Mouse (Mus musculus) frontal cortex, postnatal 36 days (tissue): Measurements from ENCODE around the gene Zbtb38.
"Not testable (repeated sequence)": the region's sequence is repeated elsewhere in the genome, so short reads cannot be mapped to it uniquely, and the experiment has no call there.

Source experiments
- DNase-seq, 2 experiments: peaks; one replicate each; pipeline ENCODE4 v3.0.0; 2022; ENCODE audit warnings: low spot score in 2 of 2

Gene Zbtb38

DNA sequence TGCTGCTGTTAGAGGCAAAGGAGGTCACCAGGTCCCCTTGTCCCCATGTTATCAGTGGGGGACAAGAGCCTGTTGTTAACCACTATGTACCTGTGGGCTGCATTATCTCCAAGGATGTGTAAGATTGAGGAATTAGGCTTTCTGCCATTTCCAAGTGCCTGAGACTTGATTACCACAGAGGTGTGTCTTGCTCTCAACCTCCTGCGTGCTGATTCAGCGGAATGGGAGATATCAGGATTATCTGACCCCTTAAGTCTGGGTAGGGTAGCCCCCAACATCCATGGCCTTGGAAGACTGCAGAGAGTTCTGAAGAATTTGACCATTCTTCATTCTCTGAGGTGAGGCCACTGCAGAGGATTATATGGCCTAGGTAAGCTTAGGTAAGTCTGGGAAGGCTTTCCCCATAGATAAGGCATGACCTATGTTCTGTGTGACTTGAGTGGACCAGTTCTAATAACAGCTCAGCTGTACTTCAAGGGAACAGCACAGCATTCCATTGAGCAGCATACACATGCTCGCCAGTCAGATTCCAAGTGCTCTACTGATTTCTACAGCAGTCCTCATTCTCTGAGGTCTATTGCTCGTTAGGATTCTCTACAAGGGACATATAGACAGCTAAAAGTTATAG is 68.4 kb downstream of the Zbtb38 start:
- no peak for DNase-seq

GRCm38 (mm10) chr9:96678611-96679010 is 74.0 kb downstream of the Zbtb38 start:
- no peak for DNase-seq

DNA sequence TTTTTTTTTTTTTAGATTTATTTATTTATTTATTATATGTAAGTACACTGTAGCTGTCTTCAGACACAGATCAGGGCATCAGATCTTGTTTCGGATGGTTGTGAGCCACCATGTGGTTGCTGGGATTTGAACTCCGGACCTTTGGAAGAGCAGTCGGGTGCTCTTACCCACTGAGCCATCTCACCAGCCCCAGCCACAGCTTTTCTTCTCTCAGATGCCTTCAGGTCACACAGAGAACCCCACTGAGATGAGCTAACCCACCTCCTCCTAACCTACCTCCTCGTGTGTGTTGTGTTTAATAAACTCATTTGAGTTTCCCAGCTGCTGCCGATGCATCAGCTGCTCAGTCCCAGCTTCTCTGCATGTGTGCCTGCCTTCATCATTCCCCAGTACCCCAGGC is 74.9 kb downstream of the Zbtb38 start:
- not testable (repeated sequence) for DNase-seq

DNA sequence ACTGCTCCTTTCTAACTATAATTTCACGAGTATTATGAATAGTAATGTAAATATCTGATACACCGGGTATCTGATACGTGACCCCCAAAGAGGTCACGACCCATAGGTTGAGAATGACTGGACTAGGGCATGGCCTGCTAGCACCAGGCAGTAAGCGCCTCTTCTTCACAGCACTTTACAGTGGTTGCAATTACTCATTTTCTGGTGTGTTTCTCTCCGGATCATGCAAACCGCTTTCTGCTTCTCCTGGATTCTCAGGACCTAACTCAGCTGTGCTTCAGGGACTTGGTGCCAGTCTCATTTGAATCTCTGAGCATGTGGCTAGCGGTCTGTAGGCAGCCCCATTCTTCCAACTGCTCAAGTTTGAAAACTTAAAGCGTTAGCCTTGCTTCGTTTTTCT is 76.0 kb downstream of the Zbtb38 start:
- no peak for DNase-seq

- no peak for DNase-seq
Observed at GRCm38 (mm10) chr9:96675763-96676640, 76.6 kb downstream of the Zbtb38 start.

GRCm38 (mm10) chr9:96675071-96675762 is 77.4 kb downstream of the Zbtb38 start:
- no peak for DNase-seq

DNA sequence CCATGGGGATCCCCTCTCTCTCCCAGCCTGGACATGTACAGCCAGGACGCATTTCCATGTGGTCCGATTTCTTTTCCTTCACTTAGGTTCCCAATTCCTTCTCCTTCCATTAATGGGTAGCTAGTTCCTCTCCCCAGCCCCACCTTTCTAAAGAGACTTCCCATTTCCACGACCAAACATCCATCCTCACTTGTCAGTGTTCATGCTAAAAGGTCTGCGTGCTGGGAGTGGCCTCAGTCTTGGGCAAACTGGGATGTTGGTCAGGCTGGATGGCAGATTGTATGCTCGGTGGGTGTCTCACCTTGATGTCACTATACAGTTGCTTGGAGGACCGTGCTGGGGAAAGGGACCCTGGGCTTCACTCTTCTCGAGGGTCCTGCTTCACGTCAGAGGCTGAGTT is 78.3 kb downstream of the Zbtb38 start:
- no peak for DNase-seq

DNA sequence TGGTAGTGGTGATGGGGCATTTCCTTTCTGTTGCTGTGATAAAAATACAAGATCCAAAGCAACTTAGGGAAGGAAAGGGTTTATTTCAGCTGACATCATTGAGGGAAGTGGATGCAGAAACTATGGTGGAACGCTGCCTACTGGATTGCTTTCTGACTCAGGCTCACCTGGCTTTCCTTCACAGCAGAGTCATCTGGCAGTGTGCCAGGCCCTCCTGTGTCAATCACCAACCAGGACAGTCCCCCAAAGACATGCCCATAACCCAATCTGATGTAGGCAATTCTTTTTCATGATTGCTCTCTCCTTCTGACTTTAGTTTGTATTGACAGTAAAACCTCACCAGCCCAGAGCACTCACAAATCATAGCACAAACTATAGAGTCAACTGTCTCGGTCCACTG is 80.2 kb downstream of the Zbtb38 start:
- no peak for DNase-seq

DNA sequence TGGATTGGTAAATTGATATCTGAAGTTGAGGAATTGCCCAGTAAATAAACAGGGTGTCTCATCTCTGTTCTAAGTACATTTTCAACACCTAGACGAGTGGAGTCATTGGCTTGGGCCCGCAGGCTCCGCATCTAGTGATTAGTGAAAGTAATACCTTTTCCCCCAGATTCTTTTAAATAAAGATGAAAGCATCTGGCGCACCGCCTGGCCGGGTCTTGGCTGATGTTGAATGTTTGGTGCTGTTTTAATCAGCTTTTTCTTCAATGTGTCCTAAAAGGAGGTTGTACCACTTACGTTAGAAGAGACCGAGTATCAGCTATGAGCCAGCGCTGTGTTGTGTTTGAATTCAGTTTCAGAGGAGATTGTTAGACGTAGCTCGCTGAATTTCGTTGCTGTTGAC is 81.4 kb downstream of the Zbtb38 start:
- DNase-seq = no peak

GRCm38 (mm10) chr9:96669877-96670276 is 82.8 kb downstream of the Zbtb38 start:
- peak; percentile 96 to 98 for DNase-seq

GRCm38 (mm10) chr9:96668628-96669027 is 84.0 kb downstream of the Zbtb38 start:
- DNase-seq = peak; percentile 74 to 81

DNA sequence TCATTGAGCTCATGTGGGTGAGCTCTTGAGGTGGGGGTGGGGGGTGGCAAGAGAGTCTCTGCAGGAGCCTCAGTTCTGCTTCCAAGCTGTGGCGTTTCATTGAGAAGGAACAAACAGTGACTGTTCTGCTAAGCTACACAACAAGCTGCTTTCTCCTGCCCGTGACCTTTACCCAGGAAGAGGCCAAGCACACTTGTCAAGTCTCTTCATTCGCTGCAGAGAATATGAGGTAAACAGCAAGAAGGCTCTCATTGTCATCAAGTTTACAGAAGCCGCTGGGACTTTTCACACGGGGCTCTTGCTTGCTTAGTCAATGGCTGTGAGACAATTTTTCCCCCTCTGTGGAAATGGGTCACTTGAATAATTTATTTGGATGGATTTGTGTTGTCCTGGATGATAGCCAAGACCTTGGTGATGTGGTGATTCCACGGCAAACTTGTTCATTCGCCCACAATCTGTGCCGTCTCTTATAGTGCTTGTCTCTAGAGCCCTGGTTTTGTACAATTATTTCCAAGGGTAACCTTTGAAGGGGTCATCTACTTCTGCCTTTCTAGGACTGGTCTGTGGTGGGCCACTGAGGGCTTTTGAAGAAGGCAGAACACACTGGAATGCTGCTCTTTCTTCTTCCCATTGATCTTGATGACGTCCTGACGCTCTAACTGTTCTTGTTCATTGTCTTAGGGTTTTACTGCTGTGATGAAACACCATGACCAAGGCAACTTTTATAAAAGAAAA is 92.0 kb downstream of the Zbtb38 start:
- peak in 1 of 2 experiments; percentile 30 for DNase-seq

DNA sequence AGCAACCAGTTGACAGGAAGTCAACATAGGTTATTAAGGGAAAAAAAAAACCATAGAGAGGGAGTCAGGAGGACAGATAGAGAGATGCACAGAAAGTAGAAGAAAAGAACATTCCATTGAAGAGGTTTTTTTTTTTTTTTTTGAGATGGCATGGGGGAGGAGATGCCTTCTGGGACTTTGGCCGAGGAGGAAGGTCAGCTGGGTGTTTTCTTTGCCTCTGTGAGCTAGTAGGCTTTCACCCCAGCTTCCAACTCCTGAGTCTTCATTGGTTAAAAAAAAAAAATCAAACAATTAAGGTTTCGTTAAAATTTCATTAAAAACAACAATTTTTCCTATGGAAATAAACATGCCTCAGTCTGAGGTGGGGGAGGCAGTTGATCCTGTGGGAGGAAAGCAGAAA is 92.8 kb downstream of the Zbtb38 start:
- DNase-seq = no peak

DNA sequence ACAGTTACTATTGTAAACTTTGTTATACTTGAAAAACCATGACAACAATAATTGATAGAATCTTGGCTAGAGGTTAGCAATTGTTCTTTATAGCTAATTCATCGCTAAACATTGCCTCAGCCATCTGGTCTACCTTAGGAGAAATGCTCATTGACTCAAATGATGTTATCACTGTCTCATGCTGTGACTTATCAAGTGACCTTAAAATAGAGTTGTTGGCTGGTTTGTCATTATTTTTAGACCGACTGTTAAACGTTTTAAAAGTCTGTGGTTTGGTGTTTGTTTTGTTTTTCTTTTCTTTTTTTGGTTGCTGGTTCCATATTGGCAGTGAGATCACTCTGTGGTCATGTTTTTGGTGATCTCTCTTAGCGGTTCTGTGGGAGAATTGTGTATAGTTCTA is 99.1 kb downstream of the Zbtb38 start:
- no peak for DNase-seq

DNA sequence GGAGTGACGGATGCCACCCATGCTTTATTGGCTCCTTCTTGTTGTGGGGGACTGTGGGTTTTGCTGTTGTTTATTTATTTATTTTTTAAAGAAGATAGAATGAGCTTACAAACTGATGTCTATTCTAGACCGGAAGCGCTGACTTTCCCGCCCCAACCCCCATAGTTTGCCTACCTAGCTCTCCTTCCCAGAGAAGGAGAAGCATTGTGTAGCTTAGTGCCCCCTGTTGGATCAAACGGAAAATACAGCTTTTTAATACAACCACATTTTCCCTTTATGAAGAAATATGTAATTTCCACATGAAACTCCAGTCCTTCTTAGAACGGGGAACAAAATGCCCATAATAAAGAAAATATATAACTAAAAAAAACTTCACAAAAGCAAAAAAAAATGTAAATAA is 99.9 kb downstream of the Zbtb38 start:
- no peak for DNase-seq

DNA sequence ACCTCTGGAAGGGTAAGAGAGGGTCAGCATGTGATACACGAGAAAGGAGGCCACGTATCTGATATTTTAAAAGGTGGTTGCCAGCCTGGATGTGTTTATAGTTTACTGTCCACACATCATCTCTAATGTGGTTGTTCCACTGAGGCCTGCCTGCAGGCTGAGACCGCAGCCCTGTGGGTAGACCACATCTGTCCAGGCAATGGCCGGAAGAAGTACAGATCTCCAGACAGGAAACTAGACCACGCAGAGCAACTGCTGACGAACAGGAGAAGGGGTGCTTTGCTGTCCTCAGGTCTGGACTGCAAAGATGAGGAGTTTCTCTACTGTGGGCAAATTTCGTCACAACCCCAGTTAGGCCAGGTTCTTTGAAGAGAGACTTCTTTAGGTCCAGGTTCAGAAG is 101.8 kb downstream of the Zbtb38 start:
- no peak for DNase-seq

DNA sequence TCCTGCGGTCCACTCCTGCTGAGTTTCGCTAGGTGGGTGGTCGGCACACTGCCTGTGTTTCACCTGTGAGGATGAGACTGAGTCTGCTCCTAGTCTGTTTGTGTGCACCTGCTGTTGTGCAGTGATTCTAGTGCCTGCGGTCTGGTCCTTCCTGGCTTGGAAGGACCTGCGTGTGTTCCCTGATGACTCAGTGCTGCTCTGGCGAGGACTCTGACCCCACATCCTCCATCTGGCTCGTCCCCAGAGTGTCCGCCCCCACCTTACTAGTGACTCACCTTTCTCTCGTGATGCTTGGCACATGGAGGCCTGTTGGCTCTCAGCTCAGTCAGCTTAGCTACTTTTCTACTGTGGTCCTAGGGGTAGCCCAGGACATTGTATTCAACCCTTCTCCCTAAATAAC is 102.7 kb downstream of the Zbtb38 start:
- DNase-seq = peak; percentile 54 to 58

- DNase-seq = peak; percentile 61 to 62
Observed at GRCm38 (mm10) chr9:96649362-96649761, 103.3 kb downstream of the Zbtb38 start.

- DNase-seq = no peak
Observed at GRCm38 (mm10) chr9:96646668-96647295, 105.8 kb downstream of the Zbtb38 start.

DNA sequence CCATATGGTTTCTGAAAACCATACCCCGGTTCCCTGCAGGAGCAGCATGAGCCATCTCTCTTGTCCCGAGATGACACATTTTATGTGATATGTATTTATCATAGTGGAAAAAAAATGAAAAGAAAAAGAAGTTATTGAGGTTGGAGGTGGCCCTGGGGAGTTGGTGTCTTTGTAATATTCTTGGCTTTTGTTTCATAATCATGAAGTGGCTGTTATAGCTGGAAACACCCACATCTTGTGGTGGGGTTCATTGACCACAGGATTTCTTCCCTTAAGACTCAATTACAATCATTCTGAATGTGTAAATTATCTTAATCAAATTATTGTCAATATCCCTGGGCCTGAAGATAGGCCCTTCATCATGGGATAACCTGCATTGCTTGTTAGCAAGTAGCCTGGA is 107.8 kb downstream of the Zbtb38 start:
- DNase-seq = no peak

DNA sequence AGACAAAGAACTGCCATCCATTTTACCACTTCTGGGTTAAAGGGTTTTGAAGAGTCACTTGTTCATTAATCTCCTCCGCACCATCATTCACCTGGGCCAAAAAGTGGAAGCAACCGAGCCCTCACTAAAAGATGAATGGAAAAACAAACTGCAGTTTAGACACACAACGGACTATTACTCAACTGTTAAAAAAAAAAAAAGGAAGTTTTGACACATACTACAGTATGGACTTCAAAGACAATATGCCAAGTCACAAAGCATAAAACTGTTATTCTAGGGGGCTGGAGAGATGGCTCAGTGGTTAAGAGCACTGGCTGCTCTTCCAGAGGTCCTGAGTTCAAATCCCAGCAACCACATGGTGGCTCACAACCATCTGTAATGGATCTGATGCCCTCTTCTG is 108.6 kb downstream of the Zbtb38 start:
- DNase-seq = not testable (repeated sequence)
